Mouse (Mus musculus) midbrain, embryonic 11.5 days (tissue): ENCODE data around the gene Gm9040. TPM values are rescaled to one million over a fixed set of nuclear protein-coding genes. Genes with fewer than 3 reads are reported as not detected.
A peak's percentile ranks its signal among the peaks of the same experiment; 100 is the strongest.
"Not testable (repeated sequence)": the region's sequence is repeated elsewhere in the genome, so short reads cannot be mapped to it uniquely, and the experiment has no call there.

Source experiments
- ATAC-seq: fragments of 200-750 bp; cut with Nextera tagmentation; 2 replicates; pipeline ENCODE4 v1.8.0; 2017; ENCODE audit warnings: moderate TSS enrichment, moderate library complexity; ENCODE audit not compliant: low FRiP score
- DNase-seq: peaks from one replicate; pipeline ENCODE4 v3.0.0; 2015; ENCODE audit warnings: low spot score; ENCODE audit errors: missing footprints
- H3K27ac ChIP-seq: fragments of 300-500 bp; sonication (generic); 2 replicates; pipeline ENCODE4 v1.5.1; 2014; ENCODE audit warnings: low read depth, low read length
- H3K27me3 ChIP-seq: fragments of 300-500 bp; sonication (generic); 2 replicates; pipeline ENCODE4 v1.6.1; 2014; ENCODE audit warnings: mild to moderate bottlenecking, low read length, moderate library complexity, mixed read lengths; ENCODE audit not compliant: control insufficient read depth, insufficient read depth
- H3K36me3 ChIP-seq: fragments of 300-500 bp; sonication (generic); 2 replicates; pipeline ENCODE4 v1.6.1; 2014; ENCODE audit warnings: mild to moderate bottlenecking, low read length, moderate library complexity, mixed read lengths; ENCODE audit not compliant: control insufficient read depth, insufficient read depth
- H3K4me1 ChIP-seq: fragments of 300-500 bp; sonication (generic); 2 replicates; pipeline ENCODE4 v1.6.1; 2014; ENCODE audit warnings: low read length; ENCODE audit not compliant: control insufficient read depth, insufficient read depth
- H3K4me2 ChIP-seq: fragments of 300-500 bp; sonication (generic); 2 replicates; pipeline ENCODE4 v1.6.1; 2014; ENCODE audit warnings: mild to moderate bottlenecking, moderate library complexity
- H3K4me3 ChIP-seq: fragments of 300-500 bp; sonication (generic); 2 replicates; pipeline ENCODE4 v1.5.1; 2014; ENCODE audit warnings: low read depth, low read length
- H3K9ac ChIP-seq: fragments of 300-500 bp; sonication (generic); 2 replicates; pipeline ENCODE4 v1.6.1; 2014; ENCODE audit warnings: low read length
- H3K9me3 ChIP-seq: fragments of 300-500 bp; sonication (generic); 2 replicates; pipeline ENCODE4 v1.6.1; 2016; ENCODE audit warnings: low read length; ENCODE audit not compliant: control insufficient read depth
- WGBS: fragments of 180-500 bp; shearing (Covaris S2); extraction: QIAGEN DNeasy Blood & Tissue Kit; methylation state at CpG from one replicate; pipeline ENCODE4 v1.1.7; 2014; 5-methylcytosine and 5-hydroxymethylcytosine counted together
- polyA plus RNA-seq: library from polyadenylated mRNA; unstranded; fragments of >200 nt; fragmentation: Nextera tagmentation; extraction: Ambion mirVana; gene quantifications from 2 replicates; pipeline ENCODE4 v1.2.1, GENCODE M21; 2014

The Gm9040 gene
- not detected in 2 replicates for polyA plus RNA-seq

- not testable (repeated sequence) for H3K27ac ChIP-seq, H3K4me2 ChIP-seq, H3K4me1 ChIP-seq, H3K9me3 ChIP-seq, H3K27me3 ChIP-seq, H3K9ac ChIP-seq, DNase-seq, H3K4me3 ChIP-seq, H3K36me3 ChIP-seq, ATAC-seq
- WGBS = no CpG with 5 or more reads among the region's 11 CpGs
These were observed at the start of gene Gm9040 for GRCm38 (mm10) chr10:118326869-118327268. Gene Gm9040, minus strand, starts transcription at chr10:118326969.

- Histone ChIP-seq H3K9ac (peak overlapping the region; percentile 34; the same call in 1 of the 2 replicates), H3K4me3 (no peak overlapping the region), H3K27me3 (no peaks in the 10 kb centered on the region), H3K9me3 (no peaks in the 10 kb centered on the region), H3K27ac (no peak overlapping the region), H3K4me1 (no peaks in the 10 kb centered on the region), H3K36me3 (no peaks in the 10 kb centered on the region), H3K4me2 (peak overlapping the region; percentile 27; the same call in 1 of the 2 replicates)
- DNase-seq = peak; percentile 97
- WGBS = 14% methylated on average over 10 of the region's 10 CpGs
- peak; percentile 93 for ATAC-seq
These were observed 43.7 kb upstream of the Gm9040 start for GRCm38 (mm10) chr10:118370443-118370842.

GRCm38 (mm10) chr10:118369518-118369917, 42.7 kb upstream of the Gm9040 start:
- no peak for ATAC-seq
- Histone ChIP-seq H3K9me3 (no peaks in the 10 kb centered on the region), H3K4me2 (no peak overlapping the region), H3K9ac (no peak overlapping the region), H3K27me3 (no peaks in the 10 kb centered on the region), H3K36me3 (no peaks in the 10 kb centered on the region), H3K4me3 (no peak overlapping the region), H3K4me1 (no peaks in the 10 kb centered on the region), H3K27ac (no peak overlapping the region)
- WGBS = 81% methylated on average over 9 of the region's 9 CpGs
- DNase-seq = no peak

GRCm38 (mm10) chr10:118354005-118354404, 27.2 kb upstream of the Gm9040 start, which contains the start of gene Gm9049:
Gene Gm9049, minus strand, starts transcription at chr10:118354105.
- H3K4me2 ChIP-seq, H3K4me3 ChIP-seq, H3K4me1 ChIP-seq, H3K27ac ChIP-seq, H3K9me3 ChIP-seq, ATAC-seq, H3K27me3 ChIP-seq, H3K9ac ChIP-seq, H3K36me3 ChIP-seq, DNase-seq: not testable (repeated sequence)
- no CpG with 5 or more reads among the region's 11 CpGs for WGBS

- not testable (repeated sequence) for H3K36me3 ChIP-seq, H3K27ac ChIP-seq, H3K4me3 ChIP-seq, H3K9me3 ChIP-seq, ATAC-seq, H3K4me2 ChIP-seq, H3K27me3 ChIP-seq, H3K9ac ChIP-seq, DNase-seq, H3K4me1 ChIP-seq
- WGBS = 88% methylated on average over 1 of the region's 14 CpGs
These were observed 21.8 kb upstream of the Gm9040 start, which contains the start of gene Gm9048 for GRCm38 (mm10) chr10:118348579-118348978. Gene Gm9048, minus strand, starts transcription at chr10:118348679.

GRCm38 (mm10) chr10:118343155-118343554, 16.4 kb upstream of the Gm9040 start, which contains the start of gene Gm9046:
Gene Gm9046, minus strand, starts transcription at chr10:118343255.
- not testable (repeated sequence) for H3K4me3 ChIP-seq, H3K4me1 ChIP-seq, H3K36me3 ChIP-seq, H3K4me2 ChIP-seq, H3K9me3 ChIP-seq, H3K27me3 ChIP-seq, H3K27ac ChIP-seq, H3K9ac ChIP-seq, ATAC-seq, DNase-seq
- no CpG with 5 or more reads among the region's 14 CpGs for WGBS

GRCm38 (mm10) chr10:118337731-118338130, 11.0 kb upstream of the Gm9040 start, which contains the start of gene Gm9045:
Gene Gm9045, minus strand, starts transcription at chr10:118337831.
- not testable (repeated sequence) for H3K9me3 ChIP-seq, H3K36me3 ChIP-seq, H3K27me3 ChIP-seq, H3K9ac ChIP-seq, H3K4me1 ChIP-seq, H3K4me3 ChIP-seq, H3K27ac ChIP-seq, H3K4me2 ChIP-seq, DNase-seq, ATAC-seq
- WGBS = no CpG with 5 or more reads among the region's 14 CpGs

GRCm38 (mm10) chr10:118332308-118332707, 5.5 kb upstream of the Gm9040 start, which contains the start of gene Gm9044:
Gene Gm9044, minus strand, starts transcription at chr10:118332408.
- H3K4me3 ChIP-seq, H3K4me1 ChIP-seq, H3K36me3 ChIP-seq, H3K9ac ChIP-seq, ATAC-seq, DNase-seq, H3K4me2 ChIP-seq, H3K27ac ChIP-seq, H3K27me3 ChIP-seq, H3K9me3 ChIP-seq: not testable (repeated sequence)
- no CpG with 5 or more reads among the region's 14 CpGs for WGBS

- no peak overlapping the region for H3K9ac ChIP-seq
- H3K36me3 ChIP-seq = no peaks in the 10 kb centered on the region
- 89% methylated on average over 8 of the region's 8 CpGs for WGBS
- no peaks in the 10 kb centered on the region for H3K27me3 ChIP-seq
- no peaks in the 10 kb centered on the region for H3K9me3 ChIP-seq
- no peaks in the 10 kb centered on the region for H3K4me1 ChIP-seq
- H3K27ac ChIP-seq = no peak overlapping the region
- DNase-seq (no peak), ATAC-seq (no peak)
- no peak overlapping the region for H3K4me2 ChIP-seq
- no peak overlapping the region for H3K4me3 ChIP-seq
These were observed 7.7 kb downstream of the Gm9040 start for GRCm38 (mm10) chr10:118319024-118319423.
